Mouse (Mus musculus) forebrain, embryonic 10.5 days (tissue): ENCODE measurements around the gene Gm8212. TPM values are rescaled to one million over a fixed set of nuclear protein-coding genes. Genes with fewer than 3 reads are reported as not detected.
"Not testable (repeated sequence)": the region's sequence is repeated elsewhere in the genome, so short reads cannot be mapped to it uniquely, and the experiment has no call there.

Experiments used
- DNase-seq: peaks from one replicate; pipeline ENCODE4 v3.0.0-alpha.2; 2017; ENCODE audit warnings: low spot score; ENCODE audit errors: extremely low spot score
- H3K27ac ChIP-seq: fragments of 300-500 bp; sonication (generic); 2 replicates; pipeline ENCODE4 v1.5.1; 2016; ENCODE audit warnings: mild to moderate bottlenecking
- H3K27me3 ChIP-seq: fragments of 300-500 bp; sonication (generic); 2 replicates; pipeline ENCODE4 v1.6.1; 2016; ENCODE audit warnings: mild to moderate bottlenecking; ENCODE audit not compliant: poor library complexity, severe bottlenecking
- H3K36me3 ChIP-seq: fragments of 300-500 bp; sonication (generic); replicated peaks from 2 replicates; pipeline ENCODE4 v1.6.1; 2016; ENCODE audit warnings: mild to moderate bottlenecking, moderate library complexity
- H3K4me1 ChIP-seq: fragments of 300-500 bp; sonication (generic); 2 replicates; pipeline ENCODE4 v1.6.1; 2016
- H3K4me3 ChIP-seq: fragments of 300-500 bp; sonication (generic); 2 replicates; pipeline ENCODE4 v1.5.1; 2016; ENCODE audit warnings: mild to moderate bottlenecking, moderate library complexity
- H3K9me3 ChIP-seq: fragments of 300-500 bp; sonication (generic); 2 replicates; pipeline ENCODE4 v1.6.1; 2016; ENCODE audit warnings: mild to moderate bottlenecking, moderate library complexity
- WGBS: fragments of 180-500 bp; shearing (Covaris S2); methylation state at CpG from one replicate; pipeline ENCODE4 v1.1.7; 2016; 5-methylcytosine and 5-hydroxymethylcytosine counted together
- polyA plus RNA-seq: library from polyadenylated mRNA; unstranded; fragments of >200 nt; fragmentation: Nextera tagmentation; extraction: Ambion mirVana; gene quantifications from 2 replicates; pipeline ENCODE4 v1.2.1, GENCODE M21; 2016

Gm8212 gene
- polyA plus RNA-seq = not detected in 2 replicates

DNA sequence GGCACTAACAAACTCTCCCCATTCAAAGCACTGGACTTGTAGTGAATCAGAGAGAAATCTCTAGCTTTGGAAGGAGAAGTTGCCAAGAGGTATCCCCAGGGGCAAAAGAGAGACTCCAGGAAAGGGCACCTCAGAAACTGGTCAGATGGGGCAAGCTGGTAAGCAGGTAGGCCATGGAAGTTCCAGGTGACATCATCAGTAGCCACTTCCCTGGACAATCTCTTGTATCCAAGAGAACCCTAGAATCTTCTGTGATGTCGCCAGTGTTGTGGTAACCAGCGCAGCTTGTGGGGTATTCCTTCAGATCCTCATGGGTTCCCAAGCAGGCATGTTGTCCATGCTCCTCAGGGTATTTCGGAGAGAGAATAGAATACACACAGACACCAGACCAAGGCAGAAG is at the start of gene Gm8212:
Gm8212 (plus strand) TSS at position 301 of the 400 bp plus-strand sequence.
- H3K36me3 ChIP-seq, H3K4me1 ChIP-seq, H3K9me3 ChIP-seq, H3K4me3 ChIP-seq, H3K27ac ChIP-seq, H3K27me3 ChIP-seq, DNase-seq: not testable (repeated sequence)
- 97% methylated on average over 3 of the region's 3 CpGs for WGBS

GRCm38 (mm10) chr14:44213154-44213553 is 15.7 kb downstream of the Gm8212 start, which contains the start of gene 4930503E14Rik:
4930503E14Rik (minus strand) TSS chr14:44213254.
- H3K9me3 ChIP-seq, H3K36me3 ChIP-seq, H3K4me1 ChIP-seq, H3K27me3 ChIP-seq, DNase-seq, H3K27ac ChIP-seq, H3K4me3 ChIP-seq: not testable (repeated sequence)
- 90% methylated on average over 3 of the region's 3 CpGs for WGBS

GRCm38 (mm10) chr14:44248039-44248438 is 50.6 kb downstream of the Gm8212 start:
- no peak for DNase-seq
- Histone ChIP-seq H3K27ac (no peak overlapping the region), H3K4me3 (no peak overlapping the region), H3K9me3 (peaks cover 17% of the 10 kb centered on the region), H3K27me3 (no peaks in the 10 kb centered on the region), H3K4me1 (no peaks in the 10 kb centered on the region), H3K36me3 (no peaks in the 10 kb centered on the region)
- 88% methylated on average over 16 of the region's 16 CpGs for WGBS

Other genes starting within 250 kb of the Gm8212 start
- not detected in 2 replicates for gene Ang5, start 240.6 kb upstream of the Gm8212 start, polyA plus RNA-seq
- gene Ang6, start 195.4 kb upstream of the Gm8212 start, polyA plus RNA-seq = not detected in 2 replicates
- gene Ear2, start 95.0 kb upstream of the Gm8212 start, polyA plus RNA-seq = not detected in 2 replicates
- gene Gm3327, start 73.8 kb upstream of the Gm8212 start, polyA plus RNA-seq = not detected in 2 replicates
- gene 4930503E14Rik, start 15.6 kb downstream of the Gm8212 start, polyA plus RNA-seq = not detected in 2 replicates
- gene Gm8220, start 87.9 kb downstream of the Gm8212 start, polyA plus RNA-seq = not detected in 2 replicates
- not detected in 2 replicates for gene Gm5930, start 140.9 kb downstream of the Gm8212 start, polyA plus RNA-seq
- not detected in 2 replicates for gene Gm8229, start 167.7 kb downstream of the Gm8212 start, polyA plus RNA-seq
- not detected in 2 replicates for gene Gm3371, start 213.0 kb downstream of the Gm8212 start, polyA plus RNA-seq
- not detected in 2 replicates for gene Gm8232, start 236.0 kb downstream of the Gm8212 start, polyA plus RNA-seq